Mouse (Mus musculus) adrenal gland, adult 8-10 months (tissue): ENCODE measurements around the gene Atg14. TPM values are rescaled to one million over a fixed set of nuclear protein-coding genes. Genes with fewer than 3 reads are reported as not detected.
"Not testable (repeated sequence)": the region's sequence is repeated elsewhere in the genome, so short reads cannot be mapped to it uniquely, and the experiment has no call there.

ENCODE experiments used
- DNase-seq: peaks from one replicate; pipeline ENCODE4 v3.0.0; 2022
- total RNA-seq, 4 experiments: library from RNA; stranded (reverse); gene quantifications; 2 replicates each; pipeline ENCODE4 v1.2.4; 2022

The Atg14 gene
- 10 to 100 TPM; 14.2 to 21.5 (median 20.2) TPM for total RNA-seq

- not testable (repeated sequence) for DNase-seq
These were observed at the start of gene Atg14 for GRCm38 (mm10) chr14:47570549-47570948. Gene Atg14 (minus strand): TSS chr14:47570649.

- no peak for DNase-seq
These were observed 48.4 kb upstream of the Atg14 start for GRCm38 (mm10) chr14:47618891-47619290.

GRCm38 (mm10) chr14:47613254-47613653 lies 42.8 kb upstream of the Atg14 start:
- no peak for DNase-seq

GRCm38 (mm10) chr14:47597942-47598388 lies 27.5 kb upstream of the Atg14 start:
- DNase-seq: peak; percentile 47

- DNase-seq: no peak
These were observed 24.1 kb upstream of the Atg14 start for GRCm38 (mm10) chr14:47594426-47595103.

- DNase-seq: no peak
These were observed 20.0 kb upstream of the Atg14 start for GRCm38 (mm10) chr14:47590391-47590975.

- no peak for DNase-seq
These were observed 19.0 kb upstream of the Atg14 start for GRCm38 (mm10) chr14:47589444-47589843.

GRCm38 (mm10) chr14:47584346-47584745 lies 13.9 kb upstream of the Atg14 start:
- DNase-seq: no peak

GRCm38 (mm10) chr14:47581681-47582080 lies 11.2 kb upstream of the Atg14 start:
- DNase-seq: no peak

GRCm38 (mm10) chr14:47581280-47581679 lies 10.8 kb upstream of the Atg14 start:
- no peak for DNase-seq

- peak; percentile 61 for DNase-seq
These were observed 7.6 kb upstream of the Atg14 start for GRCm38 (mm10) chr14:47578086-47578485.

- no peak for DNase-seq
These were observed 6.2 kb upstream of the Atg14 start for GRCm38 (mm10) chr14:47576687-47577086.

GRCm38 (mm10) chr14:47574721-47575120 lies 4.3 kb upstream of the Atg14 start:
- DNase-seq: no peak

GRCm38 (mm10) chr14:47572707-47573106 lies 2.3 kb upstream of the Atg14 start:
- no peak for DNase-seq

GRCm38 (mm10) chr14:47567962-47568652 lies 2.3 kb downstream of the Atg14 start:
- DNase-seq: peak; percentile 96

- no peak for DNase-seq
These were observed 7.3 kb downstream of the Atg14 start for GRCm38 (mm10) chr14:47563106-47563505.

- no peak for DNase-seq
These were observed 7.9 kb downstream of the Atg14 start for GRCm38 (mm10) chr14:47562530-47562929.

- DNase-seq: no peak
These were observed 9.7 kb downstream of the Atg14 start for GRCm38 (mm10) chr14:47560714-47561113.

GRCm38 (mm10) chr14:47555225-47555624 lies 15.2 kb downstream of the Atg14 start:
- no peak for DNase-seq

- no peak for DNase-seq
These were observed 16.2 kb downstream of the Atg14 start for GRCm38 (mm10) chr14:47554236-47554635.

- DNase-seq: no peak
These were observed 17.1 kb downstream of the Atg14 start for GRCm38 (mm10) chr14:47553380-47553779.

- no peak for DNase-seq
These were observed 18.8 kb downstream of the Atg14 start for GRCm38 (mm10) chr14:47551668-47552067.

- DNase-seq: no peak
These were observed 25.6 kb downstream of the Atg14 start for GRCm38 (mm10) chr14:47544877-47545276.

- no peak for DNase-seq
These were observed 26.2 kb downstream of the Atg14 start for GRCm38 (mm10) chr14:47544286-47544685.
